Mouse (Mus musculus) megakaryocyte, adult 5-6 weeks (primary cell): ENCODE measurements around the gene Aco1. TPM values are rescaled to one million over a fixed set of nuclear protein-coding genes. Genes with fewer than 3 reads are reported as not detected.

Experiments used
- ATAC-seq: 2 replicates; pipeline ENCODE4 v1.8.0; 2016; ENCODE audit warnings: mild to moderate bottlenecking, inconsistent platforms; ENCODE audit not compliant: poor library complexity, severe bottlenecking
- total RNA-seq, 2 experiments: library from RNA; stranded (forward) in 1 of 2; stranded (reverse) in 1 of 2; fragments of 153-499, 151-499 nt in 1 of 2; fragments of 221-1000, 200-1000 nt in 1 of 2; gene quantifications; 2 replicates each; pipeline versions ENCODE4 v1.2.3 to v1.2.4; 2015 to 2017

Aco1 gene
- total RNA-seq, 2 experiments from 2014 or later, result 16.1 to 21.0 TPM

GRCm38 (mm10) chr4:40243006-40243405 is 100.1 kb downstream of the Aco1 start:
- no peak for ATAC-seq

GRCm38 (mm10) chr4:40244035-40244434 is 101.2 kb downstream of the Aco1 start:
- ATAC-seq, result peak; percentile 92

Other genes starting within 250 kb of the Aco1 start
- 27.7 and 34.4 TPM in 2 replicates for gene Ddx58, start 96.7 kb downstream of the Aco1 start, total RNA-seq (2015)
- 31.1 and 32.6 TPM in 2 replicates for gene Ddx58, start 96.7 kb downstream of the Aco1 start, total RNA-seq (2017)
- gene Smim27, start 126.5 kb downstream of the Aco1 start, total RNA-seq (2015), result 15.8 and 19.0 TPM in 2 replicates
- gene Smim27, start 126.5 kb downstream of the Aco1 start, total RNA-seq (2017), result 8.3 and 11.3 TPM in 2 replicates
- gene Topors, start 126.8 kb downstream of the Aco1 start, total RNA-seq (2015), result 23.8 and 27.2 TPM in 2 replicates
- 43.1 and 46.2 TPM in 2 replicates for gene Topors, start 126.8 kb downstream of the Aco1 start, total RNA-seq (2017)
- gene Ndufb6, start 136.3 kb downstream of the Aco1 start, total RNA-seq (2015), result 107 and 117 TPM in 2 replicates
- 33.3 and 47.0 TPM in 2 replicates for gene Ndufb6, start 136.3 kb downstream of the Aco1 start, total RNA-seq (2017)